Mouse (Mus musculus) olfactory bulb, adult 2 months (tissue): ENCODE measurements around the gene 1700013G24Rik.

ENCODE experiments used
- CTCF ChIP-seq: fragments of 200-500 bp; IDR thresholded peaks from 2 replicates; pipeline ENCODE4 v1.5.1; 2012; ENCODE audit warnings: low read depth, mild to moderate bottlenecking, low read length, moderate library complexity; ENCODE audit not compliant: insufficient read depth
- POLR2A ChIP-seq: fragments of 200-500 bp; IDR thresholded peaks from 2 replicates; pipeline ENCODE4 v1.6.1; 2012; ENCODE audit warnings: mild to moderate bottlenecking, low read depth, low read length, moderate library complexity; ENCODE audit not compliant: insufficient read depth

DNA sequence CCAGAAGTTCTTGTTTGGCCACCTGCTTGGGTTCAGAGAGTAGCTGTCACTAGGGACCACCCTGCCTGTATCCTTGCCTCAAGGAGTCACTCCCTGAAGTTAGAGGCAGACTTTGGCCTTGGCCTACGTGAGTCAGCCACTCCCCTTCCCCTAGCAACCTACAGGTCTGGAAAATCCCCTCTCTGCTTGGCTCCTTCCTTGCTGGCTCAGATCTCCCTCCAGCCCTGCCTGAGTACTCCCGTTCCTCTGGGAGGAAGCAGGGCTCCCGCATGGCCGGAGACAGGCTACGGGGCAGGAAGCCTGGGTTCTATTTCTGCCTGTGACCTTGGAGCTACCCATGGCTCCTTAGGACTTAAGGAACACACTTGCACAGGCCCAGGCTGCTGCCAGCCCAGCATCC is 44.3 kb downstream of the 1700013G24Rik start:
- TF ChIP-seq CTCF (no peak), POLR2A (no peak)
